Mouse (Mus musculus) liver, embryonic 18 days (tissue): ENCODE measurements around the gene Map4k4. TPM values are rescaled to one million over a fixed set of nuclear protein-coding genes. Genes with fewer than 3 reads are reported as not detected.

Experiments used
- polyA plus RNA-seq: library from polyadenylated mRNA; depleted of rRNA; stranded (reverse); fragments of >200 nt; gene quantifications from 2 replicates; pipeline ENCODE4 v1.2.3, GENCODE M21; 2012; rRNA removed

Gene Map4k4
- 16.8 and 19.5 TPM in 2 replicates for polyA plus RNA-seq

GRCm38 (mm10) chr1:39900181-39901005 is at the start of gene Map4k4:
Gene Map4k4, plus strand, starts transcription at chr1:39900913.

GRCm38 (mm10) chr1:40073779-40074178 is 173.1 kb downstream of the Map4k4 start, which contains the start of gene Il1r2:
Gene Il1r2, plus strand, starts transcription at chr1:40074079.

Other genes starting within 250 kb of the Map4k4 start
- gene Creg2, start 249.4 kb upstream of the Map4k4 start, polyA plus RNA-seq, result under 0.01 TPM in 2 replicates
- gene Rfx8, start 179.9 kb upstream of the Map4k4 start, polyA plus RNA-seq, result 0.02 and 0.06 TPM in 2 replicates
- not detected in 2 replicates for gene Gm3646, start 95.6 kb upstream of the Map4k4 start, polyA plus RNA-seq
- gene Il1r2, start 173.2 kb downstream of the Map4k4 start, polyA plus RNA-seq, result 4.2 and 5.4 TPM in 2 replicates